Mouse (Mus musculus) thymus, adult 2 months (tissue): ENCODE results near the gene Hist3h2a. TPM values are rescaled to one million over a fixed set of nuclear protein-coding genes. Genes with fewer than 3 reads are reported as not detected.
A peak's percentile ranks its signal among the peaks of the same experiment; 100 is the strongest.

Experiments
- DNase-seq: peaks from one replicate; pipeline ENCODE4 v3.0.0; 2021
- H3K27ac ChIP-seq: fragments of 200-500 bp; 2 replicates; pipeline ENCODE4 v1.5.1; 2012; ENCODE audit warnings: low read length, control low read depth; ENCODE audit not compliant: control insufficient read depth, insufficient read depth
- H3K27me3 ChIP-seq: fragments of 200-500 bp; 2 replicates; pipeline ENCODE4 v1.6.1; 2012; ENCODE audit warnings: mild to moderate bottlenecking, low read length, moderate library complexity, mixed read lengths; ENCODE audit not compliant: control insufficient read depth, insufficient read depth
- H3K36me3 ChIP-seq: fragments of 200-500 bp; 2 replicates; pipeline ENCODE4 v1.6.1; 2012; ENCODE audit warnings: mild to moderate bottlenecking, low read length, moderate library complexity; ENCODE audit not compliant: control insufficient read depth, insufficient read depth
- H3K4me1 ChIP-seq: fragments of 200-500 bp; replicated peaks from 2 replicates; pipeline ENCODE4 v1.6.1; 2012; ENCODE audit warnings: low read length; ENCODE audit not compliant: control insufficient read depth, insufficient read depth
- H3K4me3 ChIP-seq: fragments of 200-500 bp; 2 replicates; pipeline ENCODE4 v1.5.1; 2012; ENCODE audit warnings: mild to moderate bottlenecking, low read length, control low read depth, moderate library complexity; ENCODE audit not compliant: control insufficient read depth, insufficient read depth
- CTCF ChIP-seq: fragments of 200-500 bp; IDR thresholded peaks from 2 replicates; pipeline ENCODE4 v1.5.1; 2012; ENCODE audit warnings: mild to moderate bottlenecking, control low read depth, low read length, moderate library complexity, borderline replicate concordance; ENCODE audit not compliant: control insufficient read depth, poor library complexity, insufficient read depth; ENCODE audit errors: extremely low read depth
- POLR2A ChIP-seq: fragments of 200-500 bp; IDR thresholded peaks from 2 replicates; pipeline ENCODE4 v1.6.1; 2012; ENCODE audit warnings: mild to moderate bottlenecking, low read length, control low read depth, moderate library complexity; ENCODE audit not compliant: control insufficient read depth, poor library complexity, insufficient read depth; ENCODE audit errors: extremely low read depth
- WGBS: fragments of 180-500 bp; shearing (Covaris S2); methylation state at CpG from one replicate; pipeline ENCODE4 v1.1.7; 2018; 5-methylcytosine and 5-hydroxymethylcytosine counted together
- polyA plus RNA-seq: library from polyadenylated mRNA; depleted of rRNA; stranded (reverse); fragments of >200 nt; gene quantifications from 2 replicates; pipeline ENCODE4 v1.2.3, GENCODE M21; 2012

Hist3h2a gene
- polyA plus RNA-seq, 1 experiment, result 45.9 TPM

- H3K27ac ChIP-seq, result no peak overlapping the region
- DNase-seq, result no peak
- TF ChIP-seq CTCF, result no peak
- peaks cover 20% of the 10 kb centered on the region for H3K4me1 ChIP-seq
- H3K36me3 ChIP-seq, result peaks cover 47% of the 10 kb centered on the region
- H3K27me3 ChIP-seq, result no peaks in the 10 kb centered on the region
- 96% methylated on average over 9 of the region's 9 CpGs for WGBS
- H3K4me3 ChIP-seq, result no peak overlapping the region
Measured at GRCm38 (mm10) chr11:58990794-58991193, 36.3 kb downstream of the Hist3h2a start.

GRCm38 (mm10) chr11:58991911-58992310 is 37.4 kb downstream of the Hist3h2a start:
- Histone ChIP-seq H3K27ac (no peak overlapping the region), H3K4me1 (peaks cover 21% of the 10 kb centered on the region), H3K4me3 (no peak overlapping the region), H3K27me3 (no peaks in the 10 kb centered on the region), H3K36me3 (peaks cover 36% of the 10 kb centered on the region)
- 93% methylated on average over 3 of the region's 3 CpGs for WGBS
- TF ChIP-seq CTCF (no peak), POLR2A (no peak)
- DNase-seq, result no peak

- Histone ChIP-seq H3K36me3 (peaks cover 27% of the 10 kb centered on the region), H3K4me3 (no peak overlapping the region), H3K27me3 (no peaks in the 10 kb centered on the region), H3K4me1 (peaks cover 21% of the 10 kb centered on the region), H3K27ac (no peak overlapping the region)
- WGBS, result 87% methylated on average over 6 of the region's 6 CpGs
- no peak for DNase-seq
- TF ChIP-seq POLR2A (no peak), CTCF (no peak)
Measured at GRCm38 (mm10) chr11:58993091-58993670, 38.7 kb downstream of the Hist3h2a start.

GRCm38 (mm10) chr11:58994337-58994826 is 39.9 kb downstream of the Hist3h2a start:
- WGBS, result 7% methylated on average over 31 of the region's 35 CpGs
- DNase-seq, result peak; percentile 65
- Histone ChIP-seq H3K27me3 (no peaks in the 10 kb centered on the region), H3K27ac (no peak overlapping the region), H3K36me3 (peaks cover 15% of the 10 kb centered on the region), H3K4me3 (peak overlapping the region; percentile 15; the same call in 1 of the 2 replicates), H3K4me1 (peaks cover 21% of the 10 kb centered on the region)
- TF ChIP-seq POLR2A, result no peak
- TF ChIP-seq CTCF, result 0 out of 2 replicates have a peak, but pooled peaks have one; percentile 48

- no peak for TF ChIP-seq CTCF
- no peak for TF ChIP-seq POLR2A
- peaks cover 21% of the 10 kb centered on the region for H3K4me1 ChIP-seq
- no peak for DNase-seq
- no peak overlapping the region for H3K4me3 ChIP-seq
- H3K27ac ChIP-seq, result no peak overlapping the region
- H3K36me3 ChIP-seq, result peaks cover 7% of the 10 kb centered on the region
- WGBS, result 74% methylated on average over 9 of the region's 9 CpGs
- no peaks in the 10 kb centered on the region for H3K27me3 ChIP-seq
Measured at GRCm38 (mm10) chr11:58995061-58995806, 40.7 kb downstream of the Hist3h2a start.

GRCm38 (mm10) chr11:58995807-58996370 is 41.4 kb downstream of the Hist3h2a start:
- WGBS, result 2% methylated on average over 12 of the region's 12 CpGs
- DNase-seq, result peak; percentile 81
- peaks cover under 1% of the 10 kb centered on the region; the same call in 1 of the 2 replicates for H3K36me3 ChIP-seq

More at GRCm38 (mm10) chr11:58995807-58996370, 41.4 kb downstream of the Hist3h2a start:
- Histone ChIP-seq H3K27me3 (no peaks in the 10 kb centered on the region), H3K4me1 (peaks cover 21% of the 10 kb centered on the region), H3K4me3 (no peak overlapping the region), H3K27ac (no peak overlapping the region)
- TF ChIP-seq POLR2A (0 out of 2 replicates have a peak, but pooled peaks have one; percentile 22), CTCF (peak; percentile 55; the same call in 1 of the 2 replicates)
